Mouse (Mus musculus) embryonic facial prominence, embryonic 13.5 days (tissue): ENCODE data around the gene Coq2. TPM values are rescaled to one million over a fixed set of nuclear protein-coding genes. Genes with fewer than 3 reads are reported as not detected.

ENCODE experiments used
- ATAC-seq: fragments of 200-750 bp; cut with Nextera tagmentation; 2 replicates; pipeline ENCODE4 v1.8.0; 2017; ENCODE audit warnings: low read depth; ENCODE audit not compliant: insufficient number of reproducible peaks, insufficient read depth, low FRiP score, low TSS enrichment
- H3K27ac ChIP-seq: fragments of 300-500 bp; sonication (generic); 2 replicates; pipeline ENCODE4 v1.5.1; 2015; ENCODE audit warnings: moderate library complexity, mild to moderate bottlenecking, inconsistent platforms
- H3K27me3 ChIP-seq: fragments of 300-500 bp; sonication (generic); 2 replicates; pipeline ENCODE4 v1.6.1; 2015; ENCODE audit warnings: mild to moderate bottlenecking, inconsistent platforms
- H3K36me3 ChIP-seq: fragments of 300-500 bp; sonication (generic); 2 replicates; pipeline ENCODE4 v1.6.1; 2015; ENCODE audit warnings: mild to moderate bottlenecking, inconsistent platforms
- H3K4me1 ChIP-seq: fragments of 300-500 bp; sonication (generic); 2 replicates; pipeline ENCODE4 v1.6.1; 2015; ENCODE audit warnings: inconsistent platforms
- H3K4me2 ChIP-seq: fragments of 300-500 bp; sonication (generic); 2 replicates; pipeline ENCODE4 v1.6.1; 2015; ENCODE audit warnings: moderate library complexity, mild to moderate bottlenecking, inconsistent platforms
- H3K4me3 ChIP-seq: fragments of 300-500 bp; sonication (generic); 2 replicates; pipeline ENCODE4 v1.5.1; 2015; ENCODE audit warnings: mild to moderate bottlenecking, inconsistent platforms
- H3K9ac ChIP-seq: fragments of 300-500 bp; sonication (generic); 2 replicates; pipeline ENCODE4 v1.6.1; 2015; ENCODE audit warnings: mild to moderate bottlenecking, inconsistent platforms
- H3K9me3 ChIP-seq: fragments of 300-500 bp; sonication (generic); 2 replicates; pipeline ENCODE4 v1.6.1; 2016; ENCODE audit warnings: inconsistent platforms
- WGBS: fragments of 180-500 bp; shearing (Covaris S2); methylation state at CpG from one replicate; pipeline ENCODE4 v1.1.7; 2015; ENCODE audit warnings: mixed read lengths; 5-methylcytosine and 5-hydroxymethylcytosine counted together
- polyA plus RNA-seq: library from polyadenylated mRNA; unstranded; fragments of >200 nt; fragmentation: Nextera tagmentation; extraction: Ambion mirVana; gene quantifications from 2 replicates; pipeline ENCODE4 v1.2.1, GENCODE M21; 2015

Gene Coq2
- polyA plus RNA-seq, 1 experiment from 2014 or later, result 57.2 TPM

DNA sequence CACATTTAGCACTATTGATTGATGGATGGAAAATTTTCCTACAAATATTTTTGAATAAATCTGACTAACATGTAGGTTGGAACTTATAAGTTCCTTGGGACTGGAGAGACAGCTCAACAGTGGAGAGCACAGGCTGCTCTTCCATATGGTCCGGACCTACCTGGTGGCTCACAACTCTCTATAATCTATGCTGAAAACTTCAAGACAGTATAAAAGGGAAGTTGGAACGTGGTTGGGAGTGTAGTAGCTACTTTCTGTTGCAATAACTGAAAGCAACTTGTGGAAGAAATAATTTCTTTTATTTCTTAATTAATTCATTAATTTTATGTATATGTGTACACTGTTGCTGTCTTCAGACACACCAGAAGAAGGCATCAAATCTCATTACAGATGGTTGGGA, 22.5 kb upstream of the Coq2 start:
- Histone ChIP-seq H3K9ac (no peak overlapping the region), H3K36me3 (no peaks in the 10 kb centered on the region), H3K27me3 (no peaks in the 10 kb centered on the region), H3K4me2 (no peak overlapping the region), H3K4me3 (no peak overlapping the region), H3K27ac (no peak overlapping the region), H3K4me1 (no peaks in the 10 kb centered on the region), H3K9me3 (no peaks in the 10 kb centered on the region)
- ATAC-seq, result no peak
- WGBS, result 82% methylated on average over 2 of the region's 2 CpGs

DNA sequence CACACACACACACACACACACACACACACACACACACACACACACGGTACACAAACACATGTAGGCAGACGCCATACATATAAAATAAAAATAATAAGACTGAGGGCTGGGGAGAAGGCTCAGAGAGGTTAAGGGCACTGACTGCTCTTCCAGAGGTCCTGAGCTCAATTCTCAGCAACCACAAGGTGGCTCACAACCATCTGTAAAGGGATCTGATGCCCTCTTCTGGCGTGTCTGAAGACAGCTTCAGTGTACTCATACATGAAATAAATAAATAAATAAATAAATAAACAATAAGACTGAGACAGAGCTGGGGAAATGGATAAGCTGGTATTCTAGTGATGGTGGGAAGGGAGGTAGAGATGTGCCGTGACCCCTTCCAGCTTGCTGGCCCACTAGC, 10.7 kb upstream of the Coq2 start:
- no peak overlapping the region for H3K27ac ChIP-seq
- H3K9me3 ChIP-seq, result no peaks in the 10 kb centered on the region
- H3K27me3 ChIP-seq, result no peaks in the 10 kb centered on the region
- no peak overlapping the region for H3K9ac ChIP-seq
- WGBS, result 69% methylated on average over 4 of the region's 4 CpGs
- ATAC-seq, result no peak
- H3K36me3 ChIP-seq, result no peaks in the 10 kb centered on the region
- no peak overlapping the region for H3K4me3 ChIP-seq
- no peaks in the 10 kb centered on the region for H3K4me1 ChIP-seq
- H3K4me2 ChIP-seq, result no peak overlapping the region

DNA sequence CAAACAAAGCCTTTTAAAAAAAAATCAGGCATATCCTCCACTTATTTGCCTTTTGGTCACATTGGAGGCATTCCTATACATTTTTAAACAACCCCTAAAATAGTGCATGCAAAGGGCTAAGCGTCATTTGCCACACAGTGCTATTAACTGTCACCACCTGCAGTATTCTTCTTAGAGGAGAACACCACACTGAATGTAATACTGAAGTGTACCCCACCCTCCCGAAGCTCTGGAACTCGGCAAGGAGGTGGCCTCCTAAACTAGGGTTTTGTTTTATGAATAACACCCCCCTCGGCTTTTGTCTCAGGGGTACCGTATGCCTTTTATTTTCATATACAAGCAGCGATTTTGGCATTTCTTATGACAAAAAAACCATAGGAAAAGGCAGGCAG, 5.6 kb upstream of the Coq2 start:
- Histone ChIP-seq H3K4me2 (no peak overlapping the region), H3K9me3 (no peaks in the 10 kb centered on the region), H3K27me3 (peaks cover 4% of the 10 kb centered on the region; the same call in 1 of the 2 replicates), H3K36me3 (no peaks in the 10 kb centered on the region), H3K9ac (no peak overlapping the region), H3K27ac (no peak overlapping the region), H3K4me3 (no peak overlapping the region), H3K4me1 (no peaks in the 10 kb centered on the region)
- ATAC-seq, result no peak
- 75% methylated on average over 6 of the region's 6 CpGs for WGBS

DNA sequence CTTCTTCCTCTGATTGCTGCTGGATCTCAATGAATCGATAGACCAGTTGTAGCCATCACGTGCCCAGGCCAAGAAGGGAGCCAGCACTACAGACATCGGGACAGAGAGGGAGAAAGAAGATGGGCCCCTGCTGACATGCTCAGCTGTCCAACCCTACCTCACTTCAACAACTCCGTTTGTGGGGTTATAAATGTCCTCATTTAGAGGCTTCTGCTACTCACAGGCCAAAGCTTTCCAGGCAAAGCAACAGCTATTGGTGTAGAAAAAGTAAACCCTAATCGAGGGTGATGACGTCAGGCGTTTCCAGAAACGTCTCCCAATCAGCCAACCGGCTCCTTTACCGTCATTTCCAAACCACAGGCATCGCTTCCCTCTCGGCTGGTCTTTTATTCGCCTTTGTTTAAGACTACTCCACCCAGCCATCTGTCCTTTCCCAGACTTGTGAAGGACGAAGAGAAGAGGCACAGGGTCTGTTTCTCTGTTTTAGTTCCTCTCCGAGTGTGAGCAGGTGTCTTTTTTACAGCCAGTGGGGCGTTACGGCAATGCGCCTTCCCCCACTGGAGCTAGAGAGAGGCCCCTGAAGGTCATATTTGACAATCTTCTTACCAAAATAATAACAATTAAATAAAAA, 5.1 kb upstream of the Coq2 start:
- Histone ChIP-seq H3K9ac (no peak overlapping the region), H3K4me3 (no peak overlapping the region), H3K9me3 (no peaks in the 10 kb centered on the region), H3K4me1 (no peaks in the 10 kb centered on the region), H3K27ac (no peak overlapping the region), H3K27me3 (peaks cover 4% of the 10 kb centered on the region; the same call in 1 of the 2 replicates), H3K36me3 (no peaks in the 10 kb centered on the region), H3K4me2 (no peak overlapping the region)
- no peak for ATAC-seq
- 78% methylated on average over 18 of the region's 18 CpGs for WGBS

DNA sequence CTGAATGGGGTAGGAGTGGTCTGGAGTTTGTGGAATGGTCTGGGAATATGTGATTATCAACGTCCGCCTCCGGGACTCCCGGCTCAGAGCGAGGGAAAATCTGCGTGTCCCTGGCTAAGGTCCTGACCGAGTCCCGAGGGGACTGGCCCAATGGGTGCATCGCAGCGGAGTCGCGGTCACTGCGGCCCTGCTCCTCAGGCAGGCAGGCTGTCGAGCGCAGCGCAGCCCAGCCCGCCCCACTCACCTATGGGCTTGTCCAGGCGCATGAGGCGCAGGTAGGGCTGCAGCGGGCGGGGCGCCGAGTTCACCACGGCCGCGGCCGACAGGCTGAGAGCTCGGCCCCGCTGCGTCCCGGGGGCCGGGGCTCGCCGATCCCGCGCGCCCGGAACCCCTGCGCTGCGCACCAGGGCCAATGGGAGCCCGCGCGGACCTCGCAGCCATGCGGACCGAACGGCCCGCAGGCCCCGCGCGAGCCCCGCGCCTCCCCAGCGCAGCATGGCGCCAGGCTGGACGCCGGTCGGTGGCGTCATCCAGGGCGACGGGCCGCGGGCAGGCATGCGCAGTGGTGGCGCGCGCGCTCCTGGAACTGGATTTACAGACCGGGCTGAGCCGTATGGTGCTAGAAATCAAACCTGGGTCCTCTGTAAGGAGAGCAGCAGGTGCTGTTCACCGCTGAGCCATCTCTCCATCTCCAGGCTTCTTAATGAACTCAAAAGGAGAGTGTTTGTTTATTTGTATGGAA, 1.0 kb downstream of the Coq2 start:
- Histone ChIP-seq H3K27me3 (no peaks in the 10 kb centered on the region), H3K4me2 (peak overlapping the region; percentile 63), H3K9me3 (no peaks in the 10 kb centered on the region), H3K27ac (peak overlapping the region; percentile 68), H3K4me3 (peak overlapping the region; percentile 81), H3K9ac (peak overlapping the region; percentile 89), H3K36me3 (peaks cover 11% of the 10 kb centered on the region; the same call in 1 of the 2 replicates), H3K4me1 (peaks cover 17% of the 10 kb centered on the region)
- under 1% methylated on average over 71 of the region's 71 CpGs for whole genome bisulfite sequencing
- ATAC-seq, result peak; percentile 93

DNA sequence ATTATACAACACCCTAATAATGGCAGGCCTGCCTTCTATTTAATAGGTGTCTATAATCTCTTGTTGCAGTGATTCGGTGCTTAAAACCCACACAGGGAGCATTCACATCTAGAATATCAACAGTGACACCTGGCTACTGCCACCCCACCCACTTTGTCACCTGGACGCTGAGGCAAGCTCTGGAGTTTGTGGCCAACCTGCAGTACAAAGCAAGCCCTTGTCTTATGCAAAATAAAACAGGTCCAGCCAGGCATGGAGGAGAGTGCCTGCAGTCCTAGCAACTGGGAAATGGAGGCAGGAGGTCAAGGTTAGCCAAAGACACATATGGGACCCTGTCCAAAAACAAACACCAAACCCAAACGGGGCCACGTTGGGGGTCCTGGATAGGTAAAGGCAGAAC, 2.5 kb downstream of the Coq2 start:
- WGBS, result 84% methylated on average over 4 of the region's 4 CpGs
- peaks cover 17% of the 10 kb centered on the region for H3K4me1 ChIP-seq
- no peak for ATAC-seq
- peaks cover 17% of the 10 kb centered on the region for H3K36me3 ChIP-seq
- no peaks in the 10 kb centered on the region for H3K9me3 ChIP-seq
- no peak overlapping the region for H3K4me2 ChIP-seq
- no peak overlapping the region for H3K4me3 ChIP-seq
- no peaks in the 10 kb centered on the region for H3K27me3 ChIP-seq
- no peak overlapping the region for H3K9ac ChIP-seq
- H3K27ac ChIP-seq, result no peak overlapping the region

DNA sequence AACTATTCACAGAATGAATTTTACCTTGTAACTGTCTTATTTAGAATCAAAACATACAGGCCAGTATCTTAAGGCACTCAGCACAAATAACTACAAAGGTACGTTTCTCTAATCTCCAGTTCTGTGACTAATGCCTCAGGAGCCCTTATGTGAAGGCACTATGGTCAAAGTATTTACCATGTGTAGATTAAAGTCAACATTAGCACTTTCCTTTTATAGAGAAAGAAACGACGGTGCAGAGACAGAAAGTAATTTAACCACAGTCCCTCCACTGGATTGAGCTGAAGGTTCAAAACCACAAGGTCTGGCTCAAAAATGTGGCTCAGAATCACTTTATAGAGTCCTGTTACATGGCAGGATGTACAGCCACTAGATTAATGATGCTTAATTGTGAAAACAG, 3.0 kb downstream of the Coq2 start:
- Histone ChIP-seq H3K4me3 (no peak overlapping the region), H3K9ac (no peak overlapping the region), H3K4me1 (peaks cover 17% of the 10 kb centered on the region), H3K4me2 (no peak overlapping the region), H3K27ac (no peak overlapping the region), H3K9me3 (no peaks in the 10 kb centered on the region), H3K36me3 (peaks cover 20% of the 10 kb centered on the region), H3K27me3 (no peaks in the 10 kb centered on the region)
- ATAC-seq, result no peak
- 72% methylated on average over 3 of the region's 3 CpGs for WGBS

DNA sequence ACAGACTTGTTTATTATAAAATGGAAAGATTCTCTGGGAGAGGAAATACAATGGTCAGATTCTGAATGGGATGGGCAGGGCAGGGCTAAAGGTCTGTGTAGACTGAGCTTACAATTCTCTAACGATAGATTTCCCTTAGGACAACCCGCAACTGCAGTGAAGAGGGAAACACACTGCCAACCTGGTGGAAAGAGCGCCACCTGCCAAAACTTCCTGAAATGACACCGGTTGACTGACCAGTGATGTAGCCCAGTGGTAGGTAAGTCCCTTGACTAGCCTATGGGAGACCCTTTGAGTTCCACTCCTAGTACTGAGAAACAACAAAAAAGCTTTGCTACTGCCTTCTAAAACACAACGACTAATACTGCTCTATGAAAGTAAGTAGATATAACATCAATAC, 3.5 kb downstream of the Coq2 start:
- Histone ChIP-seq H3K4me3 (no peak overlapping the region), H3K27ac (no peak overlapping the region), H3K36me3 (peaks cover 22% of the 10 kb centered on the region), H3K9ac (no peak overlapping the region), H3K27me3 (no peaks in the 10 kb centered on the region), H3K4me2 (no peak overlapping the region), H3K4me1 (peaks cover 17% of the 10 kb centered on the region), H3K9me3 (no peaks in the 10 kb centered on the region)
- ATAC-seq, result no peak
- 28% methylated on average over 5 of the region's 5 CpGs for WGBS

DNA sequence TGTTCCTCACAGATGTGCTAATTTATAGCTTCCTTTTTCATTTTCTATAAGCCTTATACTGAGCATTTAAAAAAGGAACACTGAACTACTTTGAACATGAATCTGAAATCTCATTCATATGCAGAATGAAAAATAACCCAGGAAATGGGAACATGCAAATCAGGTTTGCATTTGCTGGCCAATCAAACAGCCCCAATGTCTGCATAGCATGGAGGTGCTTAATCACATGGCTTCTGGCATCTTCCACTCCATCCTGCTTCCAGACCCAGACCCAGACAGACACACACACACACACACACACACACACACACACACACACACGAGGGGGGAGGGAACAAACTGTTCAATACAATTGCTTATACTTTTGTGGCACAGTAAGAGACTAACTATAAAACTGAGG, 8.0 kb downstream of the Coq2 start:
- H3K9ac ChIP-seq, result no peak overlapping the region
- H3K27me3 ChIP-seq, result no peaks in the 10 kb centered on the region
- H3K9me3 ChIP-seq, result no peaks in the 10 kb centered on the region
- WGBS, result 92% methylated on average over 1 of the region's 1 CpGs
- H3K4me2 ChIP-seq, result no peak overlapping the region
- 0 out of 2 replicates have a peak, but pooled peaks cover under 1% of the 10 kb centered on the region for H3K4me1 ChIP-seq
- no peak for ATAC-seq
- no peak overlapping the region for H3K27ac ChIP-seq
- H3K4me3 ChIP-seq, result no peak overlapping the region
- H3K36me3 ChIP-seq, result peaks cover 52% of the 10 kb centered on the region

DNA sequence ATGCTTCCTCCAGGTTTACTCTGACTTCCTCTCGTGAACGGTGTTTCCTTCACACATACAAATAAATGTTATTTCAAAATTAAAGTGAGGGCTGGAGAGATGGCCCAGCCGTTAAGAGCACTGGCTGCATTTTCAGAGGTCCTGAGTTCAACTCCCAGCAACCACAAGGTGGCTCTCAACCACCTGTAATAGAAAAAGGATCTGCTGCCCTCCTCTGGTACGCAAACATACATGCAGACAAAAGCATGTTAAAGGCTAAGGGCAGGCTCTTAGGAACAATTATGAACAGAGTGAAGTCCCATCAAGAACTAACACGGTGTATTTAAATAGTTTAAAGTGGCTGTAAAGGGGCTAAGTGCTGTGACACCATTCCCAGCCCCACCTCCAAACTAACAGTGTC, 11.1 kb downstream of the Coq2 start:
- no peaks in the 10 kb centered on the region for H3K9me3 ChIP-seq
- ATAC-seq, result no peak
- peaks cover 64% of the 10 kb centered on the region for H3K36me3 ChIP-seq
- no peaks in the 10 kb centered on the region for H3K27me3 ChIP-seq
- 58% methylated on average over 5 of the region's 5 CpGs for WGBS
- no peak overlapping the region for H3K27ac ChIP-seq
- no peak overlapping the region for H3K4me2 ChIP-seq
- H3K4me1 ChIP-seq, result no peaks in the 10 kb centered on the region
- no peak overlapping the region for H3K4me3 ChIP-seq
- no peak overlapping the region for H3K9ac ChIP-seq

DNA sequence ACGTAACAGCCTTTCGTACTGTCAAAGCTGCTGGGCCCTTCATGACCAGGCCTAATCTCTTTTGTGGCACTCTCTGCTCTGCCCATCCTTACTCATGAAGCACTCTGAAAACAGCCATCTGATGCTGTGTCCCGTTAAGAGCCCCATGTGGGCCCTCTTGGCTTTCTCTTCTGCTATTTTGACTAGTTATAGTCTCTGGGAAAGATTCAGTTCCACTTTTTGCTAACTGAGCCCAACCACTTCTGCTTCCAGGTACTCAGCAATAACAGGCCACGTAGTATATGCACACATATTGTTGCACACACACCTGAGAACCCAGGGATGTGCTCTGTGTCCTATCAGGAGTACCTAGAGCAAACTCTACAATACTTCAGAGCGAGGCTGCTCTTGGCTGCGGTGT, 11.9 kb downstream of the Coq2 start:
- ATAC-seq, result no peak
- no peak overlapping the region for H3K4me3 ChIP-seq
- no peak overlapping the region for H3K4me2 ChIP-seq
- no peaks in the 10 kb centered on the region for H3K27me3 ChIP-seq
- H3K36me3 ChIP-seq, result peaks cover 70% of the 10 kb centered on the region
- H3K27ac ChIP-seq, result no peak overlapping the region
- no peak overlapping the region for H3K9ac ChIP-seq
- no peaks in the 10 kb centered on the region for H3K9me3 ChIP-seq
- no peaks in the 10 kb centered on the region for H3K4me1 ChIP-seq
- WGBS, result 92% methylated on average over 6 of the region's 6 CpGs

DNA sequence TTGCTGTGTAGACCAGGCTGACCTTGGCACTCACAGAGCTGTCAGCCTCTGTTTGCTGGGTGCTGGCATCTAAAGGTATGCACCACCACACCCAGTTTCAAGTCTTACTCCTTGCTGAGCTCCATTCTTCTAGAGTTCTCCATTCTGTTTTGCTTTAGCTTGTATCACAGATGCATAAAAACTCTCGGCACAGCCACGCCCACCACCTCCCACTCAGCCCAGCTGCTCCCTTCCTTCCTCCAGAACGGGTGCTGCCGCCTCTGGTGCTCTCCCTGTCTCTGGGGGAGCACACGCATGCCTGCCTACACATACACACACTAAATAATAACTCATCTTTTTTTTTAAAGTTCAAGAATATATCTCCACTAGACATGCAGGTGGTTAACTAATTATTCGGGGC, 16.5 kb downstream of the Coq2 start:
- 82% methylated on average over 6 of the region's 6 CpGs for WGBS
- H3K4me1 ChIP-seq, result no peaks in the 10 kb centered on the region
- no peak overlapping the region for H3K9ac ChIP-seq
- H3K36me3 ChIP-seq, result peaks cover 87% of the 10 kb centered on the region
- H3K9me3 ChIP-seq, result no peaks in the 10 kb centered on the region
- H3K4me3 ChIP-seq, result no peak overlapping the region
- ATAC-seq, result no peak
- H3K27ac ChIP-seq, result no peak overlapping the region
- no peaks in the 10 kb centered on the region for H3K27me3 ChIP-seq
- no peak overlapping the region for H3K4me2 ChIP-seq
